Comparison of ENCODE assay signal across 1 mouse cellular context in the genomic region with DNA sequence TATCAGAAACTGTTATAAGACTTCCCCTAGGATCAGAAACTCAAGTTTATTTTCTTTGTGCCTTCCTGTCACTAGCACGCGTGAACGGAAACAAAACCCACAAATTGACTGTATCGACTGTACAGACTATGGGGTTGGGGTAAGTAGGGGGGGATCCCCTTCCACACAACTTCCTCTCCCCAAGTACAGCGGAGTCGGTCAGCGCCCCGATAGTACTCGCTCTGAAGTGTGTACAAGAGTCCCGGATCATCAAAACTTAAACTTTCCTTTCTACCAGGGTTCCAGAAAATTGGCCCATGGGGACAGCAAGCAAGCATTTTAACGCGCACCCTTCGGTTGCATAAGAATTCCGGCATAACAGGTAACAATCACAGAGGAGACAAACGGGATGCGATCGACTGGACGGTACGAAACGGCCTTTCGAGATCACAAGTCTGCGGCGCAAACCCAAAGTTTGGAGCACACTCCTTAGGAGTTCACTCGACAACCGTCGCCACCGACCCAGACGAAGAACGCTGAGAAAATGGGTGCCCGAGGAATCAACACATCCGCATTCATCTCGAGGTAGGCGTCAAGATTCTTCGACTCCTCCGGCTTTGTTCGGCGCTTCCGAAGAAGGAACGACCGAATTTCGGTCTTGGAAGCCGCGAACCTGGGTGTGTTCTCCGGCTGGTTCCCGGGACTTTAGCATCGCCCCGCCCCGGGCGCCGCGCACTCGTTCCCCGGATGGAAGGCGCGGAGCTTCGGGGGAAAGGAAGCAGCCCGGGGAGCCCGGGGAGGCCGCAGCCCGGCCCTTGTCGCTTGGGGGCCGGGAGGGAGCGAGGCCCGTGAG.
TF ChIP-seq lines count a peak whose summit lies in the region.

No protein-coding gene starts in this region.

TF ChIP-seq in CH12.LX, 34 proteins besides CTCF, POLR2A, EP300 and RAD21 (continued from another document):
- TF ChIP-seq ZKSCAN1 (IDR thresholded peaks at IDR 0.05; ENCODE audit: borderline replicate concordance, low read depth, low read length) = no peak
- TF ChIP-seq MXI1 (IDR thresholded peaks at IDR 0.05; ENCODE audit: low read depth, low read length) = peak; percentile 56; the same call in 1 of the 2 replicates
- TF ChIP-seq MAZ (IDR thresholded peaks at IDR 0.05; ENCODE audit: low read depth, low read length) = peak; percentile 42; the same call in 1 of the 2 replicates
- no peak for TF ChIP-seq HCFC1 (IDR thresholded peaks at IDR 0.05; ENCODE audit: low read depth, low read length)
